Mouse (Mus musculus) right cerebral cortex, postnatal 4 days (tissue): Measurements from ENCODE around the gene Parva.
A peak's percentile ranks its signal among the peaks of the same experiment; 100 is the strongest.

Source experiments
- DNase-seq: peaks from one replicate; pipeline ENCODE4 v3.0.0-alpha.2; 2022

Gene Parva

GRCm38 (mm10) chr7:112427357-112428157 is at the start of gene Parva:
TSS of gene Parva (plus strand) at chr7:112427505.
- peak; percentile 58 for DNase-seq

DNA sequence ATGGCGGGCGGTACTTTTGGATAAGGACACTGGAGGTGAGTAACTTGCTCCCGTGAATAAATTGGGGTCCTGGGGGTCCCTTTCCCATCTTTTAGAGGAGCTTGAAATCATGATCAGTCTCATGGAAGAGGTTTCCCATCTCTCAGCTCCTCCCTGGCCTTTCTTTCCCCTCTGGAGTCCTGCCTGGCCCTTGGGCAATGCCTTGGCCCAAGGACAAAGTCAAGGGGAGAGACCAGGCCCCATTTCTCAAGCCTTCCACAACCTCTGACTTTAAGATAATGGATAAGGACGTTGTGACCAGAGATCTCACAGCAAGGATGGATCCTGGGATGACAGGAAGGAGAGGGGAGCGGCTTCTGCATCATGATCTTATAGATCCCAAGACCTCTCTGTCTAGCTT is 49.2 kb upstream of the Parva start:
- no peak for DNase-seq

DNA sequence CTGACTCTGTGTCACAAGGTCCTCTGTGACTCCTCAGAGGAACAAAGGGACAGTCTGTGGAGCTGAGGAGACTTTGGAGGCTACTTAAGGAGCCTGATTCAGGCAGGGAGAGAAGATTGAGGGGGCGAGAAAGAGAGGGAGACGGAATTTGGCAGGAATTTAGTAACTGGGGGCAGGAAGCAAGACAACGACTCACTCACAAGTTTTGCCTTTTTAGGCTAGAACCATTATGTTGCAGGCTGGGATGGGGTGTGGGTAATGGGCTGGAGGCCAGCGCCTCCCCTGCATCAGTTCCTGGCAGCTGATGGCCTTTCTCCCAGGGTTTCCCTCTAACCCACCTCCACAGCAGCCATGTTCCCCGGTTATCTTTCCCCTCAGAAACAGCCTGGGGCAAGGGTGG is 48.8 kb upstream of the Parva start:
- no peak for DNase-seq

- DNase-seq = no peak
Measured at GRCm38 (mm10) chr7:112386521-112386920, 40.8 kb upstream of the Parva start.

DNA sequence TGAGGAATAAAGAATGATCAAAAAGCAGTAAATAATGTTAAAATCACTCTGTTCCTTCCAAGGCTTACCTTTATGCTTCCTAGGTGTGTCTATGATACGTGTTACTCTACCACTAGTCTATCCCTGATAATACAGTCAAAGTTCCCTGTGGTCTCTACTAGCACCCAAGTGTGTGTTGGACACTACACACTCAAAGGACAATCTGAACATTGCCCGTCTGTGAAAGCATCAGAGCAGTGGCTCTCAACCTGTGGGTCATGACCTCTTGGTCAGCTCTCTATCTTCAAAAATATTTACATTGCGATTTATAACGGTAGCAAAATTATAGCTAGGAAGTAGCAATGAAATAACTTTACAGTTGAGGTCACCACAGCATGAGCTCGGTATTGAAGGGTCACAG is 39.4 kb upstream of the Parva start:
- no peak for DNase-seq

DNA sequence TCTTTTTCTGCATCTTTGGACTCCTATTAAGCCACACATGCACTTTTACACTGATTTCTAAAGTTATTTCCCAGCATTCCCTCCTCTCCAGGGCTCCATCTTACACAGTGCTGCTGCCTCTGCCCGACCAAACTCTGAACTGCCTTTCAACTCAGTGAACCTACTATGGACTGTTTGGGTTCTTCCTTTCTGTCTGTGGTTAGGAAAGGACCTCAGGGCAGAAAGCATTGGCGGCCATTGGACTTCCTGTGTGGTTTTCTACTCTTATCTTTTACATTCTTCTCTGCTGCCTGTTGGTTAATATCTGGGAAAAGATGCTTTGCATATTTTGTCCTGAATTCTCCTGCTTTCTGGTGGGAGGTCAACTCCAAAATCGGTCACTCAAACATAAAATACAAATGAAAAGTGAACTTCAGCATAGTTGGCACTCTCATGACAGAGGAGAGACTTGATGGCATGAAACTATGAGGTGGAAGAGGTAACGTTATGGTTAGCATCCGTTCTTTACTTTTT is 38.9 kb upstream of the Parva start:
- no peak for DNase-seq

DNA sequence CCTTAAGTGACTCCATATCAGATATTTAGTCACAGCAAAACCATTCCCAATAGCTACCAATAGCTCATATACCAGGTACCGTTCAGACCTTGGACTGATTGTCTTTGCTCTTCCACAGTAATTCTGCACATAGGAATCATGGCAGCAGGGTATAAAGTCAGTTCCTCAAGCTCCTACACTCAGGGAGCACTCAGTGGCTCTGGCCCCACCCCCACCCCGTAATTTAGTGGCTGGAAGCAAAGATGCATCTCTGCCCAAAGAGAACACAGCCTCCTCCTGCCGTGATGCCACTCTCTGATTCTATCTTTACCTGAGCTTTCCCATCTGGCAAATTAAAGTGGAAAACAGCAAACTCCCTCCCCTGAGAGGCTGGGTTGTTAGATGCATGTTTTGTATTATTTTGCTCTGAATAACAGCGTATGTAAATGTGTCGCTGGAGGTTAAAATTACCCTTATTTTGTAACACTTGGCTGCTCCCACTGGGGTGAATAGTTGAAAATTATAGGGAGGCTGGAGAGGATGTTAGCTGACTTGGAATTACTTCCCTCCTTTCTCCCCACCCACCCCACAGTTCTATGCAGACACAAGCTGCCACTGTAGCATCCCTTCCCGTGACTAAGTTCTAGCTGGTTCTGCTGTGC is 37.6 kb upstream of the Parva start:
- no peak for DNase-seq

DNA sequence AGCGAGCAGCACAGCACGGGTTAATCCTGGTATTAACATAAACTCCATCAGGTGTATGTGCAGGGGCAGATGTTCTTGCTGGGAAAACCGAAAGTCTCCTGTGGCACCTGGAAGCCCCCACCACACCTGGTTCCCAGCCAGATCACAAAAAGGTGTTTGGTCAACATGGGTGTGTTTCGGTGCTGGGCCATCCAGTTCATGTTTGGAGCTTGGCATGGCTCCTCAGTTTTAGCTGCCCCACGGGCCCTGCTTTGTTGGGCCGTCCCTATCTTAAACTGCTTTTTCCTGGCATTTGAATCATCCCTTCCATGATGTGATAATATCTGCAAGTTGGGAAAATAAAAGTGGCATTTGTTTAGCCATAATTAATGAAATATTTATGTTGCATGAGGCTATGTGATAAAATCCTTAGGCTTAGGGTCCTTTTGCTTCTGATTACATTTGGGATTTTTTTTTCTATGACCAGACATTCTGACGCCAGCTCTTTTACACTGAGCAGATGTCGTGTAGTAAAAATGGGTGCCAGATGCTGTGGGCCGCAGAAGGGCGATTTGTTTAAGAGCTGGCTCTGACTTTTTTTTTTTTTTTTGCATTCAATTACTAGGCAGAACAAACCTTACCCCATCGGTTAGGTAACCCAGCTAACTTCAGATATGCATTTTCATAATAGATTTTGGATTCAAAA is 36.9 kb upstream of the Parva start:
- DNase-seq = no peak

- no peak for DNase-seq
Measured at GRCm38 (mm10) chr7:112390937-112391605, 36.2 kb upstream of the Parva start.

- no peak for DNase-seq
Measured at GRCm38 (mm10) chr7:112397786-112398185, 29.5 kb upstream of the Parva start.

- DNase-seq = no peak
Measured at GRCm38 (mm10) chr7:112399425-112400170, 27.7 kb upstream of the Parva start.

DNA sequence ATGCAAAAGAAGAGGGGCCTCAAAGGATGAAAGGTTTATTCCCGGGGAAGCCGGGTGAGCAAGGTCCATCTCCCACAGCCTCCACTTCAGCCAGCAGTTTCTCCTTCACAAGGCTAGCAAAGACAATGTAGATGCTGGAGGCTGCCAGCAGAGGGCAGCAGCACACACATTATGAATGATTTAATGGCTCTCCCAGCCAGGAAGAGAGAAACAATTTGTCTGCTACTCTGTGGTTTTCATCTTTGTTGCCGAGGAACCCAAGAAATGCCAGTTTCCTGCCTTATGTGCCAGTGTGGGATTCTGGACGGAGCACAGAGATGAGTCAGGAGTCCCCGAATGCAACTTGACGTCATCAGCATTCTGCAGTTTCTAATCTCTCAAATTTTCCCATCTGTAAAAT is 27.1 kb upstream of the Parva start:
- DNase-seq = peak; percentile 88

GRCm38 (mm10) chr7:112405061-112405460 is 22.2 kb upstream of the Parva start:
- DNase-seq = no peak

DNA sequence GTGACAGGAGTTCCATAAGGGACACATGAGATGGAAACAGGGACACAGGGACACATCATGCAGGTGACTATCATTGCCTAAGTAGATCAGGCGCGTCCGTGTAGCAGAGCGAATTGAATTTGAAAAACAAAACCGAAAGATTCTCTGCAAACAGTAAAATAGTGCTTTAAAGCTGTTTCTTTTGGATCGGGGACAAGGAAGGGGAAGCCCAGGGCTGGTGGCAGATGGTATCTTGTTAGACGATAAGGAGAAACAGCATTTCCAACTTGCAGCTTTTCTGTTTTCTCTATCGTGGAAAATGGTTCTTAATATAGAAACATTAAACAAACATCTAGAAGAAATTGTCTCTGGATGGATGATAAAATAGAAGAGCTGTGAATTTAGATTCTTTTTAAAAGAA is 21.7 kb upstream of the Parva start:
- no peak for DNase-seq

DNA sequence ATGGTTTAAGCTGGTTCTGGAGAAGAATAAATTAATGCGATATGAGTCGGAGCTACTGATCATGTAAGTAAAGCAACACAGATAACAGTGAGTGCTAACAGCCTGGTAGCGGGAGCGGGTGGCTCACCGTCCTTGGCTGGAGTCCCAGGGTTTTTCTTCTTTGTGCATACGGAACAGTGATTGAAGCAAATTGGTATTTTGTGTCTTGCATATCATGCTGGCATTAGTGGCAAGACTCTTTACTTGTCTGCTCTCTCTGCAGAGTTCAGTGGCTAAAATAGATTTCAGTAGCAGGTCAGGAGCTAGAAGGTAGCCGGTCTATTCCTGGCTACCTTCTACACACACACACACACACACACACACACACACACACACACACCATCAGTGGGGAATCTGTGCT is 19.7 kb upstream of the Parva start:
- peak; percentile 45 for DNase-seq

GRCm38 (mm10) chr7:112409991-112410390 is 17.3 kb upstream of the Parva start:
- no peak for DNase-seq

- no peak for DNase-seq
Measured at GRCm38 (mm10) chr7:112413286-112413685, 14.0 kb upstream of the Parva start.

DNA sequence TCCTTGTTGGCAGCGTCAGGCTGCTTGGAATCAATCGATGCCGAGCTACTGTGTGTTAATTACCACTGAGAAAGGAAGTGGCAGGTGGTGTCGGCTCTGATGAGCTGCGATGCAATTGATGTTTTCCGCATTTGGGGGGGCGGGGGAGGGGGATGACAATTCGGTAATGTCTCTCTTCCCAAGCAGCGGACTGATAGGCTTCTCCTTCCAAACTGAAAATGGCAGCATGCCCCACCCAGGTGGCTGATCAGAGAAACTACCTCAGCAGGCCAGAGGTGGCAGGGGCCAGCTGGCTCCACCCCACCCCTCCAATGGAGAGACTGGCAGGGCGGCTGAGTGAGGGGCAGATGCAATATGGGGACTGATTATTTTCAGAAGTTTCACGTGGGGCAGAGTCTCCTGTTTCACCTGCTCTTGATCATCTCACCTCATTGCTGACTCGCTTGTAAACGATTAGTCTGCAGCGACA is 11.2 kb upstream of the Parva start:
- peak; percentile 26 for DNase-seq

DNA sequence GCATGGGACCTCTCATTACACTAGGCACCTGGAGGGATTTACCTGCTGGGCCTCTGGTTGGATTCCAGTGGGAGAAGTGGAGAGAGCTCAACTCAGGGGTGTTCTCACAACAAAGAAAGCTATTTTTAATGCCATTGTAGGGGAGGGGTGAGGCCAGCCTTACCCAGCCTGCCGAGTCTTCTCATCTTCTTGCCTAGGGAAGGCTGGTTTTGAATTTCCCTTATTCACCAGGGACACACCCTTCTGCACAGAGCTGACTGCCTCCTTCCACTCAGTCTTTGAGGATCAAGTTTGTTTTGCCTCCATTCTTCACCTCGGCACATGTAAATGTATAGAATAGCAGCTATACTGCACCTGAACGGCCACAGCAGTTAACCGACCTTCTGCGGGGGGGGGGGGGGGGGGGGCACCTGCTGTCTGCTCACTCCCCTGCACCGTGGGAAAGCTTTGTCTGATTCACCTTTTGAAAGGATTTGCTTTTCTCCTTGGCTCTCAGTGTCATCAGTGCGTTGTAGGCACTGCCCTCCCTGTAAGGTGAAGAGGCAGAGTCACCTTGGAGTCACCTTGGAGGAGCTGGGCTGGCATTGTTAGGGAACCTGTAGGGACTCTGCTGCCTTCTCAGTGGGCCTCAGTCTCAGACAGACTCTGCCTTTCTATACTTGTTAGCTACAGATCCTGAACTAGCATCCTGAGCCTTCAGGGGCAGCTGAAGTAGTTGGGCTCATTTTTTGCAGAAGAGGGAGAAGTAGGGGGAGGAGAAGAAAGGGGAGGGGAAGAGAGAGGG is 10.4 kb upstream of the Parva start:
- DNase-seq = no peak

- DNase-seq = no peak
Measured at GRCm38 (mm10) chr7:112417598-112417997, 9.7 kb upstream of the Parva start.

- no peak for DNase-seq
Measured at GRCm38 (mm10) chr7:112423438-112423837, 3.9 kb upstream of the Parva start.
